Mouse (Mus musculus): ENCODE measurements around the gene Agt. TPM values are rescaled to one million over a fixed set of nuclear protein-coding genes. Genes with fewer than 3 reads are reported as not detected.

The Agt gene
- total RNA-seq (2023): not detected

GRCm38 (mm10) chr8:124569593-124569992, at the start of gene Agt:
TSS of gene Agt (minus strand) at chr8:124569706.

GRCm38 (mm10) chr8:124575811-124576210, 6.3 kb upstream of the Agt start, which contains the start of gene Capn9:
TSS of gene Capn9 (plus strand) at chr8:124576111.

GRCm38 (mm10) chr8:124520249-124521080, 49.0 kb downstream of the Agt start, which contains the start of gene Cog2:
TSS of gene Cog2 (plus strand) at chr8:124520767.

Other genes starting within 250 kb of the Agt start
- not detected for gene Pgbd5, start 130.0 kb downstream of the Agt start, total RNA-seq (2023)
- 10 to 100 TPM; 37.2 to 38.7 TPM for gene Cog2, start 48.9 kb downstream of the Agt start, total RNA-seq (2023)
- not detected for gene Capn9, start 6.4 kb upstream of the Agt start, total RNA-seq (2023)
- gene 2310022B05Rik, start 93.7 kb upstream of the Agt start, total RNA-seq (2023): 10 to 100 TPM; 12.1 to 12.9 TPM
- gene Ttc13, start 152.3 kb upstream of the Agt start, total RNA-seq (2023): 10 to 100 TPM; 30.7 to 38.9 TPM
- gene Arv1, start 152.4 kb upstream of the Agt start, total RNA-seq (2023): 1 to 10 TPM; 4.3 to 4.4 TPM
- gene Fam89a, start 182.1 kb upstream of the Agt start, total RNA-seq (2023): 1 to 10 TPM in 1 of 2 experiments, under 1 TPM in 1; 0.37 to 1.6 TPM
- gene Trim67, start 223.4 kb upstream of the Agt start, total RNA-seq (2023): not detected

All from monocyte, adult 59 days (primary cell).